Mouse (Mus musculus): ENCODE measurements at regions not wholly inside any gene's neighbourhood (a gene's known extent, or its start where the extent isn't known, plus 50 kb on each side); places are given as distances from the start of the nearest gene placed in this dataset.

- TF ChIP-seq TAL1 (IDR thresholded peaks at IDR 0.05; ENCODE audit: low read length): no peak
- no peak for TF ChIP-seq GATA1 (IDR thresholded peaks at IDR 0.05; ENCODE audit: low read length)
These were observed 319.8 kb downstream of the Tbc1d1 start for GRCm38 (mm10) chr5:64475736-64476519.

Measured in erythroblast, embryonic 14.5 days (primary cell).